Mouse (Mus musculus) gastrocnemius, postnatal 10 days (tissue): Measurements from ENCODE around the gene Il17d. TPM values are rescaled to one million over a fixed set of nuclear protein-coding genes. Genes with fewer than 3 reads are reported as not detected.

Experiments used
- total RNA-seq, 2 experiments: library from RNA; stranded (reverse); gene quantifications; 2 replicates each; pipeline ENCODE4 v1.2.3; 2021

Gene Il17d
- total RNA-seq, 2 experiments from 2014 or later, result 7.7 to 9.3 TPM

Other genes starting within 250 kb of the Il17d start
- 1 to 10 TPM; 4.7 to 6.8 TPM for gene Cryl1, start 126.2 kb upstream of the Il17d start, total RNA-seq
- 1 to 10 TPM; 5.2 to 5.3 TPM for gene Ift88, start 100.7 kb upstream of the Il17d start, total RNA-seq
- 10 to 100 TPM; 23.2 to 27.4 TPM for gene Eef1akmt1, start 46.8 kb downstream of the Il17d start, total RNA-seq
- 10 to 100 TPM; 12.3 to 17.0 TPM for gene Xpo4, start 140.7 kb downstream of the Il17d start, total RNA-seq
- not detected for gene Gm49361, start 221.3 kb downstream of the Il17d start, total RNA-seq
- 10 to 100 TPM; 21.7 to 26.7 TPM for gene Lats2, start 233.6 kb downstream of the Il17d start, total RNA-seq